Mouse (Mus musculus) right cerebral cortex, postnatal 14 days (tissue): ENCODE data around the gene Pstpip1.

Experiments
- DNase-seq: peaks from one replicate; pipeline ENCODE4 v3.0.0; 2022

Pstpip1 gene

DNA sequence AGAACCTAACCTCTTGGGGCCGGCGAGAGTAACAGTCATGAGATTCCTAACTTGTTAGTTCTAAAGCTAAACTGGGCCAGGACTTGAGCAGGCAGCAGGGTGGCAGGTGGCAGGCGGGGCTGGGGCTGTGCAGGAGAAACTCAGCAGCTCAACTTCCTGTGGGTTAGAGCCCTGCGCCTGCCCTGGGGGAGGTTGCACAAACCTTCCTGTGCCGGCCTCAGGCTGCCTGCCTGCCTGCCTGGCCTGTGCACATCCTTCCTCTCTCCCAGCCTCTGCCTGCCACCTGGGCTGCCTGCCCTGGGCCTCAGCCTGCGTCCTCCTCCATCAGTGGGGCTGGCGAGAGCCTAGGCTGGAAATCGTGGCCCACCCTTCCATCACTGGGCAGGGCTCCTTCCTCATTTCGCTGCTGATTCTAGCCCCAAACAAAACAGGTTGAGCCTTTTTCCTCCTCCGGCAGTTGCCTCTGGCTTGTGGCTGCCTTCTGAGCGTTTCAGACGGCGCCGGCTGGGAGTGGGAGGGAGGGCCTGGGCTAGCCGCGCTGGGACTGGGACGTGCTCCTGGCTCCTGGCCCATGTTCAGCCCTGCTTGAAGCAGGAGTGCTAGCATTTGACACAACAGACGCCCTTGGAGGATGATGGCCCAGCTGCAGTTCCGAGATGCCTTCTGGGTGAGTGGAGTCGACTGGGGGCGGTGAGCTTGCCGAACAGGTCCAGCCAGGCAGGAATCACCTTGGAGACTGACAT, at the start of gene Pstpip1:
Gene Pstpip1, plus strand, starts transcription at position 185 of the 743 bp plus-strand sequence.
- DNase-seq, result peak; percentile 73

DNA sequence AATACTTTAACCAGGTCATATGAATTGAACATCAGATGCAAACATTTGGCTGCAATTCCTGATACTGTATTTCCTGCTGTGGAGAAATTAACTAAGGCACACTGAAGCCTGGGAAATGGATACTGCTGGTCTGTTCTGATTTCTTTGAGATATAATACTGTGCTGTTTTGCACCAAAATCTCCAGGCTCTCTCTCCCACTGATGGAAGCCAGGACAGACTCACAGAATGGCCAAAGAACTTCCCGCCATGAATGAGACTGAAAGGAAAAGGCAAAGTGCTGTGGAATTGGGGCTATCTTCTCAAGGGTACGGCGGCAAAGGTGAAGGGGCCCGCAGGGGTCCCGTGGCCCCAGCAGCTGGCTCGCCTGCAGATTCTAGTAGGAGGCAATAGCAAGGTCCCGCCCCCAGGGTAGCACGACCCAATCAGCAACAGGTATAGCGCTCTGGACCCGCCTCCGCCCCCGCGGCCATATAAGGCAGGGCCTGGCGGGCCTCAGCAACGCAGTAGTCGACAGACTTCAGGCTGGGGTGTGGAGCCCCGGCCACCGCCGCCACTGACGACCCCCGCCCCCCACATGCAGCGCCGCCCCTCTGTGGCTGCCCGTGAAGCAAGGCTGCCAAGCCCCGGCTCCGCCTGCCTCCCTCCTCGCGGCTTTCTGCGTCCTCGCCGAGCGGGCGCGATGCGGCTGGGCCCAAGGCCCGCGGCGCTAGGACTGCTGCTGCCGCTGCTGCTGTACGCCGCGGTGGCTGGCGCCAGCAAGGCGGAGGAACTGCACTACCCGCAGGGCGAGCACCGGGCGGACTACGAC, 48.2 kb upstream of the Pstpip1 start, which contains the start of gene Rcn2:
Gene Rcn2, plus strand, starts transcription at position 474 of the 809 bp plus-strand sequence.
- DNase-seq, result peak; percentile 91

DNA sequence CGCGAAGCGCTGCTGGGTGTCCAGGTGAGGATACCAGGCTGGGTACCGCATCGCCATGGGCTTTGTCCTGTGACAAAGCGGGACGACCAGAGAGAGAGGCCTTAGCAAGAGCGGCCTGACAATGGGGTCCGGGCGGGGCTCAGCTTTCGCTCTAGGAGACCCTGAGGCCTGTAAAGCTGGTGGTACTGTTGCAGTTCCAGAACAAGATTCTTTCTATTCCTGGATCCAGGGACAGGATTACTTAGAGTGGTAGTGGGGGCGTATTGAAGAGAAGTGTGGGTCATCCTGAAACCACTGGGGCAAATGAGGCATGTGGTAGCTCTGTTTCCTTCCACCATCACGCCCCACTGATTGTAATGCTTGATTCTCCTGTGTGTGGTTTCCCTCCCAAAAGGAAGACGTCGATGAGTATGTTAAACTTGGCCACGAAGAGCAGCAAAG, 47.6 kb upstream of the Pstpip1 start:
- DNase-seq, result no peak

DNA sequence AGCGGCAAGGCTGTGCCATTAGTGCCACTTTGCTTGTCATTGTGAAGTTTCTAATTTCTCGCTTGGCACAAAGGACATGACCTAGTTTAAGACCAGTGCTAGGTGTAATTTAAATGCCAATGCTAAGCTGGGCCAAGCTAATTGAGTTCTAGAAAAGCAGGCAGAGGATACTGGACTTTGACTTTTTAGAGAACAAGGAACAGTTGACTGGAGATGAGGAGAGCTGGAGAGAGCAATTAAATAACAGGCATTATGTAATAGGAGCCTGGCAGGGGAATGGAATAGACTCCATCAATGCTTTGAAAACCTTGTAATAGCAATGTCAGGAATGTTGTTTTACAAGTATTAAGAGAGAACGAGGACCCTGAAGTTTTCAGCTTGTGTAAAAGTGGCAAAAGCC, 36.0 kb upstream of the Pstpip1 start:
- DNase-seq, result no peak

DNA sequence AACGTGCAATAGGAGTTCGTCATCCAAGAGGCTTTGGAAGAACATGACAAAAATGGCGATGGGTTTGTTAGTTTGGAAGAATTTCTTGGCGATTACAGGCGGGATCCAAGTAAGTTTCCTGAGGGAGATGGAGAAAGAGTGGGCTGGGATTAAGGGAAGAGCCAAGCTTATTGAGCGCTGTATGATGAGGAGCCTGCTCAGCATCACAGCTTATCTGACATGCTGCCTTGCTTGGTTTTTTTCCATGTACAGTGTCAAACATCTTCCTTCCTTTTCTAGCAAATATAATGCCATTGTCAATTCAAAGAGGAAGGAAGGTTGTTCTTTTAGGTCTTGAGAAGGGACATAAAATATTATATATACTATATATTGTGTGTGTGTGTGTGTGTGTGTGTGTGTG, 33.6 kb upstream of the Pstpip1 start:
- DNase-seq, result no peak

DNA sequence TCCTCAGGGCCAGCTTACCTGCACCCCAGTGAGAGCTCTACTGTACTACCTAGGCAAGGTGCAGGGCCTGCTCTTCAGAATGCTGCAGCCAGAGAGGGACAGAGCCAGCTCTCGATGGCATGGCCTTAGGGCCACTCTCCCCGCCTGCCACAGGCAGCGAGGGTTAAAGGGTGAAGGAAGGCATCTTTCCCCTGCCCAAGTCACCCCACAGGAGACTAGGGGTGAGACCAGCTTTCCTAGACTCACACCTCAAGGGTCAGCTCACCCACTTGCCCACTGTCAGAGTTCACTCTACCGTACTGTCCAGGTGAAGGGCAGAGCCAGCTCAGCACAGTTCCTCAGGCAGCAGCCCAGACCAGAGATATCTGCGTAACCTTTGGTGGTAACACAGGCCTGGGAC, 27.4 kb upstream of the Pstpip1 start:
- no peak for DNase-seq

DNA sequence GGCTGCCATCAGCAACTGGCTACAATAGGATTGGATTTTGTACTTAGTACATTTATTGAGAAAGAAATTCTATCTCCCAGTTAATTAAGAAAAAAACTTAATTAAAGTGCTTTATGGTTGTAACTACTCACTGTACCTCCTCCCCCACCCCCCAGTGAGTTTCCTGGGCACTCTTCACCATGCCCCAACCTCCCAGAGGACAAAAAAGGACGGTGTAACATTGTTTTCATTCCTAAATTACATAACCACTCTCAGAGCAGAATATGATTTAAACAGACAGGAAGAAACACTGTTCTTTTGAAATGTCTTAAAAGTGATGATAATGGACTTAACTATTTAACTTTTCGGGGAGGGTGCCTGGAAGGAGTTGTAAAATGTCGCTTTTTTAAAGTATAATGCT, 24.8 kb upstream of the Pstpip1 start:
- no peak for DNase-seq

DNA sequence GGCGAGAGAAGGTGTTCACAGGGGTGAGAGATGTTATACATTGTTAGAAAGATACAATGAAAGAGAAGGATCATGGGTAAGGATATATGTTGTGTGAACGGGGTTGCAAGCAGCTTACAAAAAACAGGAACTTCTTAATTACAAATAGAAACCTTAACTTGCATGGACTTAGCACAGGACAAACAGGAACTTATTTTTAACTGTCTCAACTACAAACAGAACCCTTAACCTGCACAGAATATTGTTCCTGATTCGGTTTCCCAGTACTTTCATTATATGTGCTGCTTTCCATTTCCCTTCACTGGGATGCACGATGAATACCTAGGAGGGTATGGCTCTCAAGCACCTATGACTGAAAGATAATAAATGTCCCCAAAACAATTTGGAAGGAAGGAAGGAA, 21.8 kb upstream of the Pstpip1 start:
- DNase-seq, result no peak

DNA sequence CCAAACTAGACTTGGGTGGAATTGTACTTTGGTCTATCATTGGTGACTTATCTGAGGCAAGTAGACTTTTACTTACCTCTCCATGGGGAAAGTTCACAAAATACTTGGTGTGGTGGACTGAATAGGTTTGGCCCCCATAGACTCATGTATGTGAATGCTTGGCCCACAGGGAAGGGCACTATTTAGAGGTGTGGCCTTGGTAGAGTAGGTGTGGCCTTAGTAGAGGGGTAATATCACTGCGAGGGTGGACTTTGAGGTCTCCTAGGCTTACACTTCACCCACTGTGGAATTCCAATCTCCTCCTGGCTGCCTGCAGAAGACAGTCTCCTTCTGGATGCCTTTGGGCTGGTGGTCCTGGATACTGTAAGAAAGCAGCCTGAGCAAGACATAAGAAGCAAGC, 21.1 kb upstream of the Pstpip1 start:
- DNase-seq, result no peak

DNA sequence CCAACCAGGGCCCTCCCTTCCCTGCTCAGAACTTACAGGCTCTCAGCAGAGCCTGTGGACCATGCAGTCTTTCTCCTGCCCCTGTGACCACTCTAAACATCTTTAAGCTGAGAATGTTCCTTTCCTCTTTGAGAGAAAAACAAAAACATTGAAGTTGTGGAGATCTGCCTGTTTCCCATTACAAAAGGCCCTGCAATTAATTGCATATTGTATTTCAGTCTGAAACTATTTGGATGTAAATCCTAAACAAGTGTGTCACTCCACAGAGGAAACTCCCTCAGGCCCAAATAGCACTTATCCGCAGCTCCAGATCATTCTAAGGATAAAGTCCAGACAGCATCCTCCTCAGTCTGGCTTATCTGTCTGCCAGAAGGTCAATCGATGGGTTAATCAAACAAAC, 16.9 kb upstream of the Pstpip1 start:
- no peak for DNase-seq

DNA sequence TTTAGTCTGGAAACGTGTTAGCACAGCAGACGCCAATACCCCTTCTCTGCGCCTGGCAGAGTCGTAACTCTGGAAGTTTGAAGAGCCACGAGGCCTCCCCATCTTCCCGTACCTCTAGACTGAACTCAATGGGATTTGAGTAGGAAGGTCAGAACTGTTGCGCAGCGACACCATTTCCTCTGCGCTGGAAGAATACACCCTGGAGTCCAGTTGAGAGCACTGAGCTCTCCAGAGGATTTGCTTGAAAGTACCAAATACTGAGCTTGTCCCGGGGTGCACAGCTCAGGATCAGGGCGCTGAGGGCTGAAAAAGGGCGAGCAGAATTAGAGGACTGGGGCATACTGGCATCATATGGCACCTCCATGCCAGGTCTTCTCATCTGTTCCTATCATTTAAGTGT, 14.9 kb upstream of the Pstpip1 start:
- no peak for DNase-seq

DNA sequence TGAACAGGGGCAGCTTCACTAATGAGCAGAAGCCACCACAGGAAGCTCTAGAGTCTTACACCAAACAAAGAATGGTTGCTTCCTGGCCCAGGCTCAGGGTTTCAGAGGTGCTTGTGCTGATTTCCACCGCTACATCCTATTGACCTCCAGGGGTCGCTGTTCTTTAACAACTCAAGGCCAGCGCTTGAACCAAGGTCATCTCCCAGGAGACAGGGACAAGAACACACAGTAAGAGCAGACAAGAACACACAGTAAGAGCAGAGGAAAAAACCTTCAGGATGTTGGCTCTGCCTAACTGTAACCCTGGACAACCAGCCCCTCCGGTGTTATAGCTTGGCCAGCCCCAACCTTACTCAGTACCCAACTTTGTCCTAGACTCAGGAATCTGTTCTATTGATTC, 14.5 kb upstream of the Pstpip1 start:
- peak; percentile 28 for DNase-seq

DNA sequence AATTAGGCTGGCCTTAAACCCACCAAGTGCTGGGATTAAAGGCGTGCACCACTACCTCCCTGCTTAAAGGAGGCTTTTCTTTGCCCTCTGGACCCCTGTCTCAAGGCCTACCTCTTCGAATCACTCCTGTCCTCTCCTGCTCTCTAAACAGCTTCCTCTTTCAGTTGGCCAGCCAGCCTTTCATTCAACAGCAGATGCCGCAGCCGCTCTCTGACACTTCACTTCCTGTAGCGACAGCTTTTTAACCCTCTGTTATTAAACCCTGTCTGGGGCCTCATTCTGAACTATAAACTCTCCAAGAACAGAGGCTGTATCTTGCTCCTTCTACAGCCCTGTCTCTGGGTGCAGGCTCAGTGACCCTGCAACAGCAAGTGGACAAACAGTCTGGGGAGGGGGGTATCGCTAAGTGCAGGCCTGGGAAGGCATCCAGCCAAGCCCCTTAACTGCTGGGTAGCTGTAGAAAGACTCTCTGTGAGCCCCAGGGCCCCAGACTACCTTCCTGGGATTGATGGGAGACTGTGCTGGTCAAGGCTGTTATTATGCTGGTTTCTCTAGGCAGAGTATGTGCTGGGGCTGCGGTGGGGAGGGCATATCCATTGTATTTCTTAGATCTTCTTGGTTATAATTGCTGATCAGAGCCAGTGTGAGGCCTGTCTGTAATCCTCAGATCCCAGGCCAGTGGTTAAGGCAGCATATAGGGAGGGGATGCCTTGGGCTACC, 13.7 kb upstream of the Pstpip1 start:
- no peak for DNase-seq

DNA sequence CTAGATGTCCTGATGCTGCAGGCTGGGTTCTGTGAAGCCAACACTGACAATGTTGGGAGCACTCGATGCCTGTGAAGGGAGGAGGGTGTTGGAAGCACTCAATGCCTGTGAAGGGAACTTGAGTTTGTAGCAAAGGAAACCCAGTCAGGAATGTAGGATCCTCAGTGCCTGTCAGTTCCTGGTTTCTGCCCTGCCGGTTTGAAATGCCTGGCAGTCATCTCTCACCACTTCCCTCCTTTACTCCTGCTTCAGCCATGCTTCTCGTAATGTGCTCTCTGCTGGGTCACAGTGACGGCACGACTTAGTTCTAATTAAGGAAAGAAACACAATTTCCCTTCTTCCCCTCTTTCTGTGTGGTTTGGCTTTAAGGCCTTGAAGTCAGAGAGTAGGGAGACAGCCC, 10.2 kb upstream of the Pstpip1 start:
- no peak for DNase-seq

DNA sequence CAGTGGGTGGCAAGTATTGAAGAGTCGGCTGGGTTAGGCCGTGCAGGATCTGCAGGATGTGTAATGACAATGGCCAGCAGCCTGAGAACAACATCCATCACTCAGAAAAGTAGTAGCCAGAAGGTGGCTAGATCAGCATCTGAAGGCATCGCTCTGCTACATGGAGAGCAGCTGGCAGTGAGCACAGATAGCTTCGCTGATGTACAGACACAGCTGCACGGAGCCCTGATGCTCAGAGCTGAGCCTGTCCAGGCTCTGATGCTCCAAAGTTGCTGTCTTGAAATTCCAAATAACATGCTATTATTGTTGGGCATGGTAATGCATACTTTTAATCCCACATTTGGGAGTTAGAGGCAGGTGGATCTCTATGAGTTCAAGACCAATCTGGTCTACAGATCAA, 3.2 kb upstream of the Pstpip1 start:
- DNase-seq, result no peak

DNA sequence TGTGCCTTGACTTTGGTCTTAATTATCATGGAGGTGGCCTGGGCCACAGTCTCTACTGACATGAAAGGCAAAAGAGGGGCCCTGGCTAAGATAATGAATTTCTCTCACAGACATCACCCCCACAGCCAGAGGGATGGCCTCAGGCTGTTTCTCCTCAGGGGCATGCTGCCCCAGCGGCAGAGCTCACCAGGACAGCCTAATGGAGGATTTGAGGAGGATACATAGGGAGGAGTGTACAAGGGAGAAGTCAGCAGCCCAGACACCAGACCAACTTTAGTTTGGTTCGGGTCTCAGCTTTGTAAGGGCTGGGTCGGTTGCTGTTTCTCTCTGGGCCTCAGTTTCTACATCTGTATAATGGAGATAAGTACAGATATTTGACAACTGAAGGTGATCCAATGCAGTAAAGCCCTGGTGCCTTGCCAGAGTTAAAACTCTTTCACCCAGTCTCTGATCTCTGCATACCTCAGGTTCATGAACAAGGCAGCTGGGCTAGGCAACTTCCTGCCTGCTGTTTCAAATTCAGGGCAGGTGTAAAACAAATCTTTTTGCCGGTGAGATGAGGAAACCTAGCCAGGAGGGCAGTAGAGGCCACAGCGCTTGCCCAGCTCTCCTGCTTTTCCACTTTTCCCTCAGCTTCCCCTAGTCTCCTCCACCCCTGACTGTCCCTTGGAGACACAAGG, 924 bp downstream of the Pstpip1 start:
- no peak for DNase-seq

DNA sequence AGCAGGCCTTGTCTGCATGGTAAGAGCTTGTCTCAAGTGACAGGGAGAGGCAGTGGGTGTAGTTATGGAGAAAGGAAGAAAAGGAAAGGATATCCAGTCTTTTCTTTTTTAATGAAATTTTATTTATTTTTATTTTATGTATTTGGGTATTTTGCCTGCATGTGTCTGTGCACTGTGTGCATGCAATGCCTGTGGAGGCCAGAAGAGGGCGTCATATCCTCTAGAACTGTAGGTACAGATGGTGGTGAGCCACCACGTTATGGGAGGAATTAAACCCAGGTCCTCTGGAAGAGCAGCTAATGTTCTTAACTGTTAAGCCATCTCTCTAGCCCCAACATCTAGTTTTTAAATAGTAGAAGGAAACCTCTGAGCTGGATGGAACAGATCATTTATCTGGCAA, 2.3 kb downstream of the Pstpip1 start:
- DNase-seq, result no peak

DNA sequence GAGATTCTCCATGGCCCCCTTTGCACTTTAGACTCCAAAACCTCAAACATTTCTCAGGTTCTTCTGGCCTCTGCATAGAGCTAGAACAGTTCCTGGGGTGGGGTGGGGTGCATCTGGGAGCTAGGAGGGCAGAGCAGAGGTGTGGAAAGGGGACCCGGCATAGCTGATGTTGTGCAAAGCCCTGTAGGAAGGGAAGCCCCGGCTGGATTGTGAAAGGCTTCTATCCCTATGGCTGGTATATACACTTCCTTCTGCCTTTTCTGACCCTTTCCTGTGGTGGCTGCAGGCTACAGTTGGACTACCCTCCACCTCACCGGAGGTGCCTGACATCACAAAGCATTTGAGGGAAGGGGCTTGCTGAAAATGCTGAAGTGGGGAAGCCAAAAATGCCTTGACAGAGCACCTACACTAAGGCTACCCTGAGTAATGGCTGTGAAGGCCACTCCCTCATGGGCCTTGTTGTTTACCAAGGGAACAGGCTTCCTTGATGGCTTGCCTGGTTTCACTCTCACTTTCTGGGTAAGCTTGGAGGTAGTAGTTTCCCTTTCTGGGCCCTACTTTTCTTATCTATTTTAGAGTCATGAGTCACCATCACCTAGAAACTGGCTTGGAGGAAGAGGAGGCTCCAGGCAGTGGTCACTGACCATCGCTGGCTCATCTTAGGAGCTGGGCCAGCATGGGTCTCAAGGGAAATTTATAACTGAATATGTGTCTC, 8.0 kb downstream of the Pstpip1 start:
- no peak for DNase-seq

DNA sequence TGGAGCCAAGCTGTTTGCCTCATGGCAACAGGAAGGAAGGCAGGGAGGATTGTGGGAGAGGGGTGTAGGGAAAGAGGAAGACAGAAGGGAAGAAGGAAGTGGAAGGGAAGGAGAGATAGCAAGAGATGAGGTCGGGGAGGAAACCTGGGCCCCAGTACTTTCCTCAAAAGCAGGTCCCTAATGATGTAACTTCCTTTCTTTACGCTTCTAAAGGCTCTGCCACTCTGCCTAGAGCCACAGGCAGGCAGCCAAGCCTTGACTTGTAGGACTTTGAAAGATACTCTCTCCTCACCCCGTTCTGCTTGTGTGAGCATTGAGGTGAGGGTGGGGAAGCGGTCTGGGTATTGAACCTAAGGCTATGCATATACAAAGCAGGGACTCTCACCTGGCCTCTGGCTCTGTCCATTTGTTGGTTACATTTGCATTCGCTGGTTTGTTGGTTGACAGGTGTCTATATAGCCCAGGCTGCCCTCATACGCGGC, 10.3 kb downstream of the Pstpip1 start:
- DNase-seq, result no peak

DNA sequence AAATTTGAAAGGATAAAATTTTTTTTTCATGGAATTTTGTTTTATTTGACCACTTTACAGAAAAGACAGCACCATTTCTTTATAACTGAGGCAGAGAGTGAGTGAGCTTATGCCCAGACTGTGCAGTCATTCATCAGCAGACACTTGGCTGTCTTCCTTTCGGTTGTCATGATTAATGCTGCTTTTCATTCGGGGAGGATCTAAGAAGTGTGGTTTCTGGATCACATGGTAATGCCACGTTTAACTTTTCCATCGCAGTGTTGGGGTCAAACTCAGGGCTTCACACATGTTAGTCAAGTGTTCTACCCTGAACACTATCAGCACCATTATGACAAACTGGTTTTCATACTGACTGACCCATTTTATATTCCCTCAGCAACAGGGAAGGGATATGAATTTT, 11.3 kb downstream of the Pstpip1 start:
- DNase-seq, result no peak

DNA sequence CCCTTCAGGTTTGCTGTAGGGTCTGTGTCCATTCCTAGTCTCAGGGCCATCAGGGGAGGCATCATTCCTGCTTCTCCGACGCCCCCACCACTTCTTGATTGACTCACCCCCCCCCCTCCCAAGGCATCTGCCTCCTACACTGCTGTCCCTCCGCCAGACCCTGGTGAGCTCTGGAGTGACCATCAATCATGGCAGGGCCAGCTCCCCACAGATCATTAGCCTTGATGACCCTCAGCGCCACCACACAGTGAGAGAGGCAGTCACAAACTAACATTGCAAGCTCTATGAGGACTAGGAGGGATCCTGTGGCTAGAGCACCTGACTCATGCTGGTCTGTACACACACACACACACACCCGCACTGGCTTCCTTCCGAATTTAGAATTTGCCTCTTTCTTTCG, 15.2 kb downstream of the Pstpip1 start:
- no peak for DNase-seq
